ENCODE assay signal across 8 mouse cellular contexts in genomic region chr1:171286517-171286916, GRCm38 (mm10). TPM values are rescaled to one million over a fixed set of nuclear protein-coding genes. Genes with fewer than 3 reads are reported as not detected.
DNase-seq lines count a peak whose midpoint lies in the region; ATAC-seq and TF ChIP-seq lines count a peak whose summit lies in the region.

No protein-coding gene starts in this region.

- peak overlapping the region; percentile 28; the same call in 1 of the 2 replicates for H3K9ac ChIP-seq in ES-Bruce4 (ENCODE audit: low read depth, poor library complexity, severe bottlenecking)
- no peak overlapping the region for H3K9ac ChIP-seq in hindbrain, embryonic 11.5 days (ENCODE audit: low read depth, low read length)
- H3K9ac ChIP-seq in midbrain, embryonic 14.5 days (replicated peaks; ENCODE audit: low read length) = no peak overlapping the region

- intact Hi-C loops in heart, postnatal 10 days (cut with DNase I) = loop anchor here (10.0 kb wide), 1 partner anchor 172 kb away; the partner anchor contains the start of gene Cfap126
- intact Hi-C loops in left cerebral cortex, postnatal 25 days (cut with DNase I) = no loop called here

- no peaks in the 10 kb centered on the region for H3K27me3 ChIP-seq in ES-Bruce4 (ENCODE audit: control insufficient read depth, insufficient read depth, low read length, poor library complexity, severe bottlenecking)
- no peaks in the 10 kb centered on the region for H3K27me3 ChIP-seq in hindbrain, embryonic 11.5 days (ENCODE audit: control insufficient read depth, insufficient read depth, low read length)
- H3K27me3 ChIP-seq in midbrain, embryonic 14.5 days (ENCODE audit: control insufficient read depth, insufficient read depth, low read length) = no peaks in the 10 kb centered on the region

- H3K27ac ChIP-seq in ES-Bruce4 (ENCODE audit: insufficient read depth, low read length) = no peak overlapping the region
- no peak overlapping the region for H3K27ac ChIP-seq in hindbrain, embryonic 11.5 days (ENCODE audit: low read depth, low read length)
- H3K27ac ChIP-seq in midbrain, embryonic 14.5 days (replicated peaks; ENCODE audit: low read depth, low read length) = no peak overlapping the region

- 91% methylated on average over 19 of the region's 19 CpGs for WGBS in hindbrain, embryonic 11.5 days
- 92% methylated on average over 19 of the region's 19 CpGs for WGBS in midbrain, embryonic 14.5 days

- TF ChIP-seq POLR2A in ES-Bruce4 (IDR thresholded peaks at IDR 0.05; ENCODE audit: insufficient read depth, low read length) = no peak

- H3K4me1 ChIP-seq in ES-Bruce4 (ENCODE audit: control insufficient read depth, insufficient read depth, low read length) = peaks cover 2% of the 10 kb centered on the region
- peaks cover 3% of the 10 kb centered on the region; the same call in 1 of the 2 replicates for H3K4me1 ChIP-seq in hindbrain, embryonic 11.5 days (replicated peaks; ENCODE audit: control insufficient read depth, insufficient read depth, low read length)
- H3K4me1 ChIP-seq in midbrain, embryonic 14.5 days (ENCODE audit: control insufficient read depth, insufficient read depth, low read length) = peaks cover 9% of the 10 kb centered on the region

- H3K4me2 ChIP-seq in hindbrain, embryonic 11.5 days (replicated peaks; ENCODE audit: low read depth, low read length) = no peak overlapping the region
- H3K4me2 ChIP-seq in midbrain, embryonic 14.5 days (ENCODE audit: low read length) = peak overlapping the region; percentile 65

- peak; percentile 96 for DNase-seq in heart, adult 11 months
- DNase-seq in heart, postnatal 10 days = no peak
- DNase-seq in hindbrain, embryonic 11.5 days (ENCODE audit: low spot score) = no peak
- DNase-seq in midbrain, embryonic 14.5 days = no peak
- DNase-seq in retina, postnatal 1 day = no peak
- DNase-seq in left cerebral cortex, postnatal 25 days (ENCODE audit: low spot score in 2 of 2) = no peak

- TF ChIP-seq CTCF in ES-Bruce4 (IDR thresholded peaks at IDR 0.05; ENCODE audit: low read depth, low read length) = no peak

- peaks cover 6% of the 10 kb centered on the region; the same call in 1 of the 2 replicates for H3K36me3 ChIP-seq in ES-Bruce4 (ENCODE audit: control insufficient read depth, insufficient read depth, low read length, poor library complexity, severe bottlenecking)
- 0 out of 2 replicates have a peak, but pooled peaks cover 2% of the 10 kb centered on the region for H3K36me3 ChIP-seq in hindbrain, embryonic 11.5 days (ENCODE audit: control insufficient read depth, insufficient read depth, low read length)
- peaks cover 57% of the 10 kb centered on the region for H3K36me3 ChIP-seq in midbrain, embryonic 14.5 days (ENCODE audit: control insufficient read depth, insufficient read depth, low read length)

- H3K9me3 ChIP-seq in ES-Bruce4 (replicated peaks; ENCODE audit: control insufficient read depth, insufficient read depth, low read length, poor library complexity, severe bottlenecking) = no peaks in the 10 kb centered on the region
- H3K9me3 ChIP-seq in hindbrain, embryonic 11.5 days (ENCODE audit: control insufficient read depth, low read length) = no peaks in the 10 kb centered on the region
- H3K9me3 ChIP-seq in midbrain, embryonic 14.5 days (ENCODE audit: control insufficient read depth, low read length) = no peaks in the 10 kb centered on the region

- TF ChIP-seq EP300 in ES-Bruce4 (IDR thresholded peaks at IDR 0.05; ENCODE audit: insufficient read depth, low read depth, low read length) = no peak

- no peak overlapping the region; the same call in 1 of the 2 replicates for H3K4me3 ChIP-seq in ES-Bruce4 (ENCODE audit: low read depth, low read length)
- peak overlapping the region; percentile 94 for H3K4me3 ChIP-seq in hindbrain, embryonic 11.5 days (ENCODE audit: low read depth, low read length)
- peak overlapping the region; percentile 92 for H3K4me3 ChIP-seq in midbrain, embryonic 14.5 days (replicated peaks; ENCODE audit: low read depth, low read length)

- no peak for ATAC-seq in hindbrain, embryonic 11.5 days (ENCODE audit: low FRiP score)
- no peak for ATAC-seq in midbrain, embryonic 14.5 days (ENCODE audit: low FRiP score, low TSS enrichment)
- ATAC-seq in inflammation-experienced regulatory T-cells, adult 6 months = no peak

RNA-seq across cellular contexts. Expression of gene Usp21, which starts 1.3 kb away (rescaled TPM):
- total RNA-seq in heart, postnatal 10 days (2021) = 10 to 100 TPM; 20.7 to 26.8 TPM
- polyA plus RNA-seq in ES-Bruce4 (2011; ENCODE audit: insufficient read depth, insufficient read length, low read depth, missing spikeins) = 48.4 and 51.2 TPM in 2 replicates
- polyA plus RNA-seq in hindbrain, embryonic 11.5 days (2014; fragmentation: Nextera tagmentation; extraction: Ambion mirVana) = 82.8 and 85.4 TPM in 2 replicates
- 92.6 and 98.9 TPM in 2 replicates for polyA plus RNA-seq in midbrain, embryonic 14.5 days (2014; fragmentation: Nextera tagmentation; extraction: Ambion mirVana)
- polyA plus RNA-seq in inflammation-experienced regulatory T-cells, adult 6 months (2017; shearing (Covaris generic)) = 10 to 100 TPM; 11.0 to 25.3 (median 15.4) TPM
- total RNA-seq in left cerebral cortex, postnatal 25 days (2021) = 10 to 100 TPM; 59.6 to 64.1 TPM

RNA-seq across cellular contexts. Expression of gene Ppox, which starts 5.5 kb away (rescaled TPM):
- 10 to 100 TPM; 20.7 to 21.4 TPM for total RNA-seq in heart, postnatal 10 days (2021)
- polyA plus RNA-seq in ES-Bruce4 (2011; ENCODE audit: insufficient read depth, insufficient read length, low read depth, missing spikeins) = 23.8 and 25.2 TPM in 2 replicates
- 48.1 and 51.8 TPM in 2 replicates for polyA plus RNA-seq in hindbrain, embryonic 11.5 days (2014; fragmentation: Nextera tagmentation; extraction: Ambion mirVana)
- polyA plus RNA-seq in midbrain, embryonic 14.5 days (2014; fragmentation: Nextera tagmentation; extraction: Ambion mirVana) = 43.2 and 46.8 TPM in 2 replicates
- polyA plus RNA-seq in inflammation-experienced regulatory T-cells, adult 6 months (2017; shearing (Covaris generic)) = 10 to 100 TPM; 38.2 to 90.1 (median 78.6) TPM
- total RNA-seq in left cerebral cortex, postnatal 25 days (2021) = 10 to 100 TPM; 19.9 to 29.4 TPM

RNA-seq across cellular contexts. Expression of gene Ufc1, which starts 8.3 kb away (rescaled TPM):
- 100 to 1,000 TPM; 101 to 112 TPM for total RNA-seq in heart, postnatal 10 days (2021)
- polyA plus RNA-seq in ES-Bruce4 (2011; ENCODE audit: insufficient read depth, insufficient read length, low read depth, missing spikeins) = 59.8 and 66.0 TPM in 2 replicates
- polyA plus RNA-seq in hindbrain, embryonic 11.5 days (2014; fragmentation: Nextera tagmentation; extraction: Ambion mirVana) = 108 and 114 TPM in 2 replicates
- 120 and 132 TPM in 2 replicates for polyA plus RNA-seq in midbrain, embryonic 14.5 days (2014; fragmentation: Nextera tagmentation; extraction: Ambion mirVana)
- polyA plus RNA-seq in inflammation-experienced regulatory T-cells, adult 6 months (2017; shearing (Covaris generic)) = 100 to 1,000 TPM in 1 of 3 experiments, 10 to 100 TPM in 2; 74.6 to 118 (median 92.5) TPM
- total RNA-seq in left cerebral cortex, postnatal 25 days (2021) = 100 to 1,000 TPM; 105 to 115 TPM

RNA-seq across cellular contexts. Expression of gene B4galt3, which starts 16.4 kb away (rescaled TPM):
- 10 to 100 TPM; 28.0 to 28.6 TPM for total RNA-seq in heart, postnatal 10 days (2021)
- 59.7 and 64.8 TPM in 2 replicates for polyA plus RNA-seq in ES-Bruce4 (2011; ENCODE audit: insufficient read depth, insufficient read length, low read depth, missing spikeins)
- polyA plus RNA-seq in hindbrain, embryonic 11.5 days (2014; fragmentation: Nextera tagmentation; extraction: Ambion mirVana) = 59.1 and 66.3 TPM in 2 replicates
- 101 and 105 TPM in 2 replicates for polyA plus RNA-seq in midbrain, embryonic 14.5 days (2014; fragmentation: Nextera tagmentation; extraction: Ambion mirVana)
- polyA plus RNA-seq in inflammation-experienced regulatory T-cells, adult 6 months (2017; shearing (Covaris generic)) = 10 to 100 TPM; 35.3 to 68.9 (median 60.8) TPM
- 10 to 100 TPM; 58.1 to 63.6 TPM for total RNA-seq in left cerebral cortex, postnatal 25 days (2021)

RNA-seq across cellular contexts. Expression of gene Ndufs2, which starts 35.3 kb away (rescaled TPM):
- total RNA-seq in heart, postnatal 10 days (2021) = 1,000 to 10,000 TPM; 1,054 to 1,076 TPM
- polyA plus RNA-seq in ES-Bruce4 (2011; ENCODE audit: insufficient read depth, insufficient read length, low read depth, missing spikeins) = 158 and 163 TPM in 2 replicates
- 259 and 263 TPM in 2 replicates for polyA plus RNA-seq in hindbrain, embryonic 11.5 days (2014; fragmentation: Nextera tagmentation; extraction: Ambion mirVana)
- polyA plus RNA-seq in midbrain, embryonic 14.5 days (2014; fragmentation: Nextera tagmentation; extraction: Ambion mirVana) = 185 and 220 TPM in 2 replicates
- polyA plus RNA-seq in inflammation-experienced regulatory T-cells, adult 6 months (2017; shearing (Covaris generic)) = 100 to 1,000 TPM; 106 to 120 (median 119) TPM
- total RNA-seq in left cerebral cortex, postnatal 25 days (2021) = 100 to 1,000 TPM; 258 to 278 TPM
